Mouse (Mus musculus) forebrain, embryonic 14.5 days (tissue): ENCODE results near the gene Anapc13. TPM values are rescaled to one million over a fixed set of nuclear protein-coding genes. Genes with fewer than 3 reads are reported as not detected.

Experiments used
- ATAC-seq: fragments of 200-750 bp; cut with Nextera tagmentation; 2 replicates; pipeline ENCODE4 v1.8.0; 2017; ENCODE audit warnings: mild to moderate bottlenecking, moderate library complexity
- DNase-seq: peaks from one replicate; pipeline ENCODE4 v3.0.0-alpha.2; 2015; ENCODE audit warnings: low spot score
- H3K27ac ChIP-seq: fragments of 300-500 bp; sonication (generic); 2 replicates; pipeline ENCODE4 v1.5.1; 2014; ENCODE audit warnings: low read depth, mild to moderate bottlenecking, control low read depth, low read length, moderate library complexity
- H3K27me3 ChIP-seq: fragments of 300-500 bp; sonication (generic); replicated peaks from 2 replicates; pipeline ENCODE4 v1.6.1; 2014; ENCODE audit warnings: low read length, control low read depth, mixed read lengths; ENCODE audit not compliant: control insufficient read depth, insufficient read depth
- H3K36me3 ChIP-seq: fragments of 300-500 bp; sonication (generic); 2 replicates; pipeline ENCODE4 v1.6.1; 2014; ENCODE audit warnings: low read length, control low read depth; ENCODE audit not compliant: control insufficient read depth, insufficient read depth
- H3K4me1 ChIP-seq: fragments of 300-500 bp; sonication (generic); 2 replicates; pipeline ENCODE4 v1.6.1; 2014; ENCODE audit warnings: antibody characterized with exemption, low read length, control low read depth; ENCODE audit not compliant: control insufficient read depth, insufficient read depth
- H3K4me2 ChIP-seq: fragments of 300-500 bp; sonication (generic); 2 replicates; pipeline ENCODE4 v1.6.1; 2014; ENCODE audit warnings: mild to moderate bottlenecking, control low read depth, low read length
- H3K4me3 ChIP-seq: fragments of 300-500 bp; sonication (generic); 2 replicates; pipeline ENCODE4 v1.5.1; 2014; ENCODE audit warnings: low read depth, low read length, control low read depth
- H3K9ac ChIP-seq: fragments of 300-500 bp; sonication (generic); 2 replicates; pipeline ENCODE4 v1.6.1; 2014; ENCODE audit warnings: mild to moderate bottlenecking, low read length, control low read depth, moderate library complexity
- H3K9me3 ChIP-seq: fragments of 300-500 bp; sonication (generic); replicated peaks from 2 replicates; pipeline ENCODE4 v1.6.1; 2016; ENCODE audit warnings: low read length, control low read depth, mixed read lengths; ENCODE audit not compliant: control insufficient read depth
- WGBS: fragments of 180-500 bp; shearing (Covaris S2); extraction: QIAGEN DNeasy Blood & Tissue Kit; methylation state at CpG from one replicate; pipeline ENCODE4 v1.1.7; 2014; 5-methylcytosine and 5-hydroxymethylcytosine counted together
- polyA plus RNA-seq: library from polyadenylated mRNA; unstranded; fragments of >200 nt; fragmentation: Nextera tagmentation; extraction: Ambion mirVana; gene quantifications from 2 replicates; pipeline ENCODE4 v1.2.1, GENCODE M21; 2014

Anapc13 gene
- polyA plus RNA-seq, 1 experiment from 2014 or later = 194 TPM

DNA sequence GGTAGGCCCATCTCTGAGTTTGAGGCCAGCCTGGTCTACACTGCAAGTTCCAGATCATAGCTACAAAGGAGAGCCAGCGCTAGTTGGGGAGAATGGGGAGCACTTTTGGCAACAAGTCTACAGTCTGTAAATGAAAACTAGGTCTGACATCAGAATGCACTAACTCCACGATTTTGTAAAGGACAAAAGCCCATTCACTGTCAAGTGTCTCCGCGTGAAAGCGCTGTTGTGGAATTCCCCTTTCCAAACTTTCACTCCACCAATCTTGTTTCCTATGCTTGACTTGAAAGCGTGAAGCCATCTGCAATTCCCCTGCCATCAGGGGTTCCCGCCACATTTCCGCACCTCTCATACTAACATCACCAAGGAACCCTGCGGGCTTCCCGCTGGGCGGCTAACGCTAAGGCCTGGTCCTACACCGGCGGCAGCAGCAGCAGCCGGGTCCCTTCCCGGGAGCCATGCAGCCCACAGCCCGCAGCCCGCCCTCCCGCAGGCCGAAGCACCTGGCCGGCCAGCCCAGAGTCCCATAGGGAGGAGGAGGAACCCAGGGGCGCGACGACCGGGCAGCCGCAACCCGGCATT lies 604 bp upstream of the Anapc13 start:
- peak; percentile 69 for DNase-seq
- Histone ChIP-seq H3K4me1 (peaks cover 10% of the 10 kb centered on the region), H3K27me3 (no peaks in the 10 kb centered on the region), H3K36me3 (peaks cover 3% of the 10 kb centered on the region; the same call in 1 of the 2 replicates), H3K27ac (peak overlapping the region; percentile 97), H3K9me3 (no peaks in the 10 kb centered on the region), H3K4me2 (peak overlapping the region; percentile 73), H3K4me3 (peak overlapping the region; percentile 80), H3K9ac (peak overlapping the region; percentile 98)
- ATAC-seq = peak; percentile 68
- under 1% methylated on average over 27 of the region's 27 CpGs for WGBS

DNA sequence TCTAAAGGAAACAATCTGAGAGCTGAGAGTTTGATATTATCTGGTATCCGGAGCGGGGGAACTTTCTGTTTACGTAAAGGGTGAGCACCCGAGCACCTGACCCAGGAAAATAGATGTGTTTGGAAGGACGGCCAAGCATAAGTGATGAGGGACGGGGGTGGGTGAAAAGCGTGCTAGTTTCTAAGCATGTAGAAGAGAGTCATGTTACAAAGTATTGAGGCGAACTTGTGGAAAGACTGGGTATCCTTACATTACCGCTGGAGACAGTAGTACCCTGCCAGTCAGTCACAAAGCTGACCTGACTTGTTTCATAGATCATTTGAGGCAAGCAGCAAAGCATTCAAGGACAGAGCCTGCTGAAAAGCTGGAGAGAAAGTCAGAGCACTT lies 736 bp downstream of the Anapc13 start:
- DNase-seq = no peak
- Histone ChIP-seq H3K27me3 (no peaks in the 10 kb centered on the region), H3K9ac (peak overlapping the region; percentile 98), H3K36me3 (peaks cover 11% of the 10 kb centered on the region; the same call in 1 of the 2 replicates), H3K27ac (peak overlapping the region; percentile 97), H3K4me2 (peak overlapping the region; percentile 59), H3K4me1 (peaks cover 10% of the 10 kb centered on the region), H3K9me3 (no peaks in the 10 kb centered on the region), H3K4me3 (peak overlapping the region; percentile 80)
- WGBS = 0% methylated on average over 9 of the region's 9 CpGs
- ATAC-seq = no peak

DNA sequence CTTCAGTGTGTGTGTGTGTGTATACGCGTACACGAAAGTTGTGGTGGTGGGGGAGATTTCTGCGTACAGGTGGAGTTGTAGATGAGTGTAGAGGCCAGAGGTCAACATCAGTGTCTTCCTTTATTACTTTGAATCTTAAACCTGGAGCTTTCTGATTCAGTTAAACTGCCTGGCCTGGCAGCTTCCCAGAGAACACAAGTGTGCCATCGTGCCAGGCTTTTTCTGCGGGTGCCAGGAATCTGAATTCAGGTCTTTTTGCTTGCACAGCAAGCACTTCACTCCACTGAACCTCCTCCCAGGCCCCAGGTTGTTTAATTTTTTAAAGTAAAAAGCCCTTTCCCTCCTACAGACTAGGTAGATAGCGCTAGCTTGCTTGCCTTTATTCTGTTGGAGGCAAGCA lies 1.3 kb downstream of the Anapc13 start:
- peak overlapping the region; percentile 80; the same call in 1 of the 2 replicates for H3K4me3 ChIP-seq
- peak overlapping the region; percentile 98 for H3K9ac ChIP-seq
- no peaks in the 10 kb centered on the region for H3K9me3 ChIP-seq
- peak overlapping the region; percentile 59 for H3K4me2 ChIP-seq
- 85% methylated on average over 7 of the region's 7 CpGs for WGBS
- H3K4me1 ChIP-seq = peaks cover 10% of the 10 kb centered on the region
- no peak for ATAC-seq
- no peak for DNase-seq
- no peaks in the 10 kb centered on the region for H3K27me3 ChIP-seq
- peaks cover 15% of the 10 kb centered on the region; the same call in 1 of the 2 replicates for H3K36me3 ChIP-seq
- H3K27ac ChIP-seq = no peak overlapping the region

DNA sequence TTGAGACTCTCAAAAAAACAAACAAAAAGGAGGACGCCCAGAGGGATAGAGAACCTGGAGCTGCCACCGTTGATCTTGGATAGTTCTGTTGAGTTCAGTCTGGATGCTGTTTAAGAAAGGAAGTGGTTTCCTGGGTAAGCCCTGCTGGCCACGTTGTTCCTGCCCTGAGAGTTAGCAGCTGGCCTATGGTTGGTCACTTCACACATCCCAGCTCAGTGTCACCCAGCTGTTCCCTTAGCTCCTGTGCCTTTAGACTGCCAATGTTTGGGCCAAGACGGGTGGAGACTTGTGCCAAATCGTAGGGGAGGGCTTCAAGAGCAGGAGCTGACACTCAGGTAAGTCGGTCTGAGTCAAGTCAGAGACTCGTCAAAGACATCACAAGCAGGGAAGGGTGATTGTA lies 3.0 kb downstream of the Anapc13 start:
- H3K4me3 ChIP-seq = no peak overlapping the region
- ATAC-seq = no peak
- peaks cover 20% of the 10 kb centered on the region for H3K36me3 ChIP-seq
- H3K9ac ChIP-seq = no peak overlapping the region
- H3K27me3 ChIP-seq = no peaks in the 10 kb centered on the region
- H3K27ac ChIP-seq = no peak overlapping the region
- WGBS = 82% methylated on average over 7 of the region's 7 CpGs
- H3K4me2 ChIP-seq = no peak overlapping the region
- H3K9me3 ChIP-seq = no peaks in the 10 kb centered on the region
- no peak for DNase-seq
- peaks cover 10% of the 10 kb centered on the region for H3K4me1 ChIP-seq

DNA sequence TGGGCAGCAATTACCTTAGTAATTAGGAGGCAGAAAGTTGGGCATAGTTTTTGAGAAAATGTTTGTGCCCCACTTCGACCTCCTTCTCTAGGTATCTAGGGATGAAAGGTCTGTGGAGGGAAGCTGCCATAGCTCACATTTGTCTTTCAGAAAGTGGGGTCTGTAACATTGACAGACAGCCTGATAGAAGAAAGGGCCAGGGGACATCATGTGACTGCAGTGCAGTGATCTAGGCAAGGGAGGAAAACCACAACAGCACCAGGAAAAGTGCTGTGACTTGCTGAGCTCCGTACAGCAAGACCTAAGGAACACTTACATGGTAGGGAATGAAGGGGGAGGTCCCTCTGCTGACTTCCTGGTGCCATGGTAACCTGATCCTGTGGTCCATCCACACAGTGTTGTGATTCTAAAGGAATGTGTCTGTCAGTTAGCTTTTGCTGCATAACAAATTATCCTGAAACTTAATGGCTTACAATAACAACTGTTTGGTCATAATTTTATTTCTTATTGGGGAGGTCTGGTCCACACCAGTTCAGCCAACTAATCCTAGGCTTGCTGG lies 5.6 kb downstream of the Anapc13 start:
- no peaks in the 10 kb centered on the region for H3K9me3 ChIP-seq
- no peak overlapping the region for H3K27ac ChIP-seq
- no peaks in the 10 kb centered on the region for H3K27me3 ChIP-seq
- H3K9ac ChIP-seq = no peak overlapping the region
- H3K4me1 ChIP-seq = peaks cover 7% of the 10 kb centered on the region
- peaks cover 30% of the 10 kb centered on the region for H3K36me3 ChIP-seq
- H3K4me3 ChIP-seq = no peak overlapping the region
- no peak for ATAC-seq
- no peak for DNase-seq
- H3K4me2 ChIP-seq = no peak overlapping the region
- 74% methylated on average over 2 of the region's 2 CpGs for WGBS

DNA sequence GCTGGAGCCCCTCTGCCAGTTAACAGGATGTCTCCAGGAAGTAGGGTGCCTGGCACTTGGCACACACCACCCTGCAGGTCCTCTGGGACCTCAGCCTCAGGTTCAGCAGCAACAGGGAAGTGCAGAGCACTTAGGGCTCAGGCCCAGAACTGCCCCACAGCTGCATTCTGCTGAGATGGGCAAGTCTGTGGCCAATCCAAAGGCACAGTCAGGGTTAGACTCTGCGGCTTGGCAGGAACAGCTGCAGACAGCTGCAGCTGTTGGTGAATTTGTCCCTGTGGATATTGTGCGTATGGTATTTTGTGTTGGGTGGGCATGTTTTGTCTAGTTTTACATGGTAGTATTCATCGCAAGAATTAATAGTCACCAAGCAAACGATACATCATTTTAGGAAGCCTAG lies 6.1 kb downstream of the Anapc13 start:
- DNase-seq (no peak), ATAC-seq (no peak)
- Histone ChIP-seq H3K9me3 (no peaks in the 10 kb centered on the region), H3K4me3 (no peak overlapping the region), H3K27ac (no peak overlapping the region; the same call in 1 of the 2 replicates), H3K4me2 (no peak overlapping the region), H3K36me3 (peaks cover 30% of the 10 kb centered on the region), H3K9ac (no peak overlapping the region), H3K27me3 (no peaks in the 10 kb centered on the region), H3K4me1 (peaks cover 4% of the 10 kb centered on the region)
- 90% methylated on average over 4 of the region's 4 CpGs for WGBS

DNA sequence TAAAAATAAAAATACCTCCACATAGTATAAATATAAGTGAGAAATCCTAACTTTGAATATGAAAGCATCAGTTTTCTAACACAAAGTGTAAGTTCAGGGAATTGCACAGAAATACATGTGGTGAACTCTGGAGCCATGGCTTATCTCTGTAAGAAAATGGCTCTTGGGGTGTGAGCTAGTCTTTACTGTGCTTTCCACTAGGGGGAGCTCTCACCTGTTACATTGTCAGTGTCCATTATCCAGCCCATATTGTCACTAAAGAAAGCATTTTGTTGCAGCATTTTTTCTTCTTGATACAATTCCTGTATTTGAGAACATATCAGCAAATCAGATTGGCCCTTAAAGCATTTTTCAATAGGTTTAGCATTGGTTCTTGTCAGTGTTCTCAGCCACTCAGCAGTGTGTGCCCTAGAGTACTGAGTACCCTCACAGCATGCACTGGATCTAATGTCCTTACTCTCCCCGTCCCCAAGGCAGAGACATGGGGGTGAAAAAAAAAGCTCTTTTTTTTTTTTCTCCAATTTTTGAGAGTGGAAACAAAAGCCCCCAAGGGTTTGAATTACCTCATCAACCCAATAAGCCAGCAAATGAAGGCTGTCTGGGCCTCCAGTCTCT lies 6.9 kb downstream of the Anapc13 start:
- Histone ChIP-seq H3K9me3 (no peaks in the 10 kb centered on the region), H3K9ac (peak overlapping the region; percentile 29; the same call in 1 of the 2 replicates), H3K27ac (no peak overlapping the region), H3K4me2 (no peak overlapping the region), H3K4me3 (no peak overlapping the region), H3K27me3 (no peaks in the 10 kb centered on the region), H3K36me3 (peaks cover 30% of the 10 kb centered on the region), H3K4me1 (no peaks in the 10 kb centered on the region)
- DNase-seq (peak; percentile 92), ATAC-seq (peak; percentile 62; the same call in 1 of the 2 replicates)
- WGBS = 38% methylated on average over 1 of the region's 1 CpGs

DNA sequence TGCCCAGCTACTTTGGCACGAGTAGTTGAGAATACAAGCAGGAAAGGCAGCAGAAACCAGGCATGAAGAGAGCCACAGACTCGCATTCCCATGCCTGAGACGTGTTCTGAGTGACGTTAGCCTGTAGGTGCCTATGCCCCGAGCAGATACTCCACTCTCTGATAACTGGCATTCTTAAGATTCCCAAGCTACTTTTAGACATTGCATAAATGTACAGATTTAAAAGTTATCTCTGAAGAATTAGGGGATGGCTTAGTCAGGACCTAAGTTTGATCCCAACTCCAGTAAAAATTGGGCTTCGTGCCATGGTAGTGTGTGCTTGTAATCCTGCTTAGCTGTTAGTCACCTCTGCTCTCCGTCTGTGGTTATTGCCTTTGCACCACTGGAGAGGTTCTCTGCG lies 8.4 kb downstream of the Anapc13 start:
- H3K9ac ChIP-seq = no peak overlapping the region
- ATAC-seq (no peak), DNase-seq (no peak)
- 89% methylated on average over 8 of the region's 8 CpGs for WGBS
- no peaks in the 10 kb centered on the region for H3K9me3 ChIP-seq
- no peaks in the 10 kb centered on the region for H3K27me3 ChIP-seq
- no peak overlapping the region for H3K4me3 ChIP-seq
- no peak overlapping the region for H3K27ac ChIP-seq
- H3K4me1 ChIP-seq = no peaks in the 10 kb centered on the region
- no peak overlapping the region for H3K4me2 ChIP-seq
- H3K36me3 ChIP-seq = peaks cover 30% of the 10 kb centered on the region

DNA sequence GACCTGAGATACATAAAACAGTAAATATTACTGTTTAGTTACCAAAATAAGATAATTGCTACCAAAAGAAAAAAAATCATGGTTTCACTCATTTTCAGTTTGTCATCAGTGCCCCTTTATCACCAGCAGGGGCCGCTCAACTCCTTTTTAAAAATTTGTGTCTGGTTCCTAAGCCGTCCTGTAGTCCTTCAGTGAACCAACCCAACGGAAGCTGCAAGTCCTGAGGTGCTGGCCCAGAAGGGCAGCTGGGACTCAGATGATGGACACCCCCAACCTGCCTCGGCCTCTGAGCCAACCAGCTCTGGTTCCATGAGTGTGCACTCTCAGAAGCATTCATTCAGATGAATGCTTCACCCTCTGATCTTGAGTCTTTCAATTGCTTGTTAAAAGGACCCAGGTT lies 10.5 kb downstream of the Anapc13 start:
- Histone ChIP-seq H3K4me2 (no peak overlapping the region), H3K9ac (no peak overlapping the region), H3K27ac (no peak overlapping the region), H3K9me3 (no peaks in the 10 kb centered on the region), H3K36me3 (peaks cover 21% of the 10 kb centered on the region), H3K27me3 (no peaks in the 10 kb centered on the region), H3K4me3 (no peak overlapping the region), H3K4me1 (no peaks in the 10 kb centered on the region)
- peak; percentile 84 for DNase-seq
- 5% methylated on average over 4 of the region's 4 CpGs for WGBS
- ATAC-seq = peak; percentile 59; the same call in 1 of the 2 replicates
